Mouse (Mus musculus): ENCODE measurements around the gene Krtap5-5. TPM values are rescaled to one million over a fixed set of nuclear protein-coding genes. Genes with fewer than 3 reads are reported as not detected.

Gene Krtap5-5
- total and polyA plus RNA-seq, 3 experiments = not detected

DNA sequence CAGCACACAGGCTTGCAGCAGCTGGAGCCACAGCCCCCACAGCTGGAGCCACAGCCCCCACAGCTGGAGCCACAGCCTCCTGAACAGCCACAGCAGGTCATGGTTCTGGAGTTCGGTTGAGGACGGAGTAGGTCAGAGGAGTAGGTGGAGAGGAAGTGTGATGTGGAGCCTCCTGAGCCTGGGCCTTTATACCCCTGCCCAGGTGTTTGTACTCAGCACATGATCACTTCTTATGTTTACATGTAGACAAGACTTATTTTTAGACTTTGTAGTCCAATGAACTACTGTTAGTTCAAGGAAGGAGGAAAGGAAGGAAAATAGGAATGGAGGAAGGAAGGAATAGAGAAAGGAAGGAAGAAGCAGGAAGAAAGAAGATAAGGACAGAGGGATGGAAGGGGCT, 11.2 kb upstream of the Krtap5-5 start, which contains the start of gene Gm40460:
Gene Gm40460, minus strand, starts transcription at position 101 of the 400 bp plus-strand sequence.
- Histone ChIP-seq H3K36me3 (replicated peaks in 1 of 2; ENCODE audit: control insufficient read depth in 1 of 2, insufficient read depth in 1 of 2, low read length in 1 of 2) (no peaks in the 10 kb centered on the region), H3K4me2 (ENCODE audit: insufficient read depth, low read depth, poor library complexity, severe bottlenecking) (no peak within 1 kb of the TSS), H3K9ac (ENCODE audit: insufficient read depth, low read depth) (no peak within 1 kb of the TSS), H3K79me2 (replicated peaks; ENCODE audit: control insufficient read depth, extremely low read depth, insufficient read depth, poor library complexity, severe bottlenecking) (no peaks in the 10 kb centered on the region), H3K9me3 (replicated peaks; ENCODE audit: low read length) (peaks cover 10% of the 10 kb centered on the region), H3K4me3 (replicated peaks in 1 of 3; ENCODE audit: low read depth in 2 of 3, low read length in 2 of 3, poor library complexity in 1 of 3) (no peak within 1 kb of the TSS), H3K27ac (ENCODE audit: insufficient read depth, low read depth) (no peak within 1 kb of the TSS), H3K27me3 (replicated peaks) (peaks cover 67% of the 10 kb centered on the region), H3K4me1 (ENCODE audit: control insufficient read depth in 1 of 2, insufficient read depth in 2 of 2) (no peaks in the 10 kb centered on the region)
- in situ Hi-C loops (cut with MboI; ENCODE audit: low pct_ligation_motif_present, low pct_unique_long_range_greater_than_20kb, low sequenced_read_pairs) = no loop called here
- no peak for TF ChIP-seq SIN3A (IDR thresholded peaks at IDR 0.05; ENCODE audit: low read length)
- TF ChIP-seq CTCF (conservative IDR thresholded peaks at IDR 0.05 in 1 of 2, IDR thresholded peaks at IDR 0.05 in 1 of 2; ENCODE audit: low read depth in 2 of 2, low read length in 2 of 2) = no peak
- TF ChIP-seq POLR2A (IDR thresholded peaks at IDR 0.05; ENCODE audit: low read depth, low read length) = no peak
- no peak for TF ChIP-seq MYC (IDR thresholded peaks at IDR 0.05; ENCODE audit: low read depth, low read length)
- TF ChIP-seq HCFC1 (IDR thresholded peaks at IDR 0.05; ENCODE audit: low read depth, low read length) = no peak
- TF ChIP-seq EP300 (IDR thresholded peaks at IDR 0.05; ENCODE audit: low read length) = no peak
- TF ChIP-seq ZMIZ1 (IDR thresholded peaks at IDR 0.05; ENCODE audit: low read depth, low read length) = no peak
- no peak for TF ChIP-seq PAX5 (IDR thresholded peaks at IDR 0.05; ENCODE audit: low read length)
- no peak for TF ChIP-seq IRF4 (IDR thresholded peaks at IDR 0.05; ENCODE audit: low read depth, low read length)
- dilution Hi-C loops (cut with MboI; ENCODE audit: extremely low pct_ligation_motif_present, extremely low pct_unique_long_range_greater_than_20kb, low sequenced_read_pairs) = no loop called here
- DNase-seq (ENCODE audit: extremely low read depth) = no peak

DNA sequence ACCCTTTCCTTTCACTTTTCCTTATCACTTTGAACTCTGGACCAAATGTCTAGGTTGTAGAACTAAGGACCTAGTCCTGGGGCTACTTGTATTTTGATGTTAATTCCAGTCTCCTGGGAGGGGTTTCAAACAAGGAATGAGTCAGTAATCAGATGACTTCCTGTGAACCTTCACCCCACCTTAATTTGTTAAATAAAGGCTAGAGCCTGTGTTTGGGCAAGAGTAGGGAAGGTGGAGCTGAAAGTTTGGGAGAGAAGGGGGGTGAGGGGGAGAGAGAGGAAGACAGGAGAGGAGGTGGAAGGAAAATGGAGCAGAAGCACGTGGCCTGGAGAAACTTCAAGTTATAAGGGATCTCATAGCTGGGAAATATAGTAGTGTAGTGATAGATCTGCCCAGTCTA, 1.8 kb upstream of the Krtap5-5 start:
- Histone ChIP-seq H3K36me3 (replicated peaks in 1 of 2; ENCODE audit: control insufficient read depth in 1 of 2, insufficient read depth in 1 of 2, low read length in 1 of 2) (no peaks in the 10 kb centered on the region), H3K9ac (ENCODE audit: insufficient read depth, low read depth) (no peak overlapping the region), H3K27me3 (replicated peaks) (peaks cover 52% of the 10 kb centered on the region), H3K27ac (ENCODE audit: insufficient read depth, low read depth) (no peak overlapping the region), H3K9me3 (replicated peaks; ENCODE audit: low read length) (peaks cover 14% of the 10 kb centered on the region), H3K79me2 (replicated peaks; ENCODE audit: control insufficient read depth, extremely low read depth, insufficient read depth, poor library complexity, severe bottlenecking) (no peaks in the 10 kb centered on the region), H3K4me2 (ENCODE audit: insufficient read depth, low read depth, poor library complexity, severe bottlenecking) (no peak overlapping the region), H3K4me3 (replicated peaks in 1 of 3; ENCODE audit: low read depth in 2 of 3, low read length in 2 of 3, poor library complexity in 1 of 3) (no peak overlapping the region), H3K4me1 (ENCODE audit: control insufficient read depth in 1 of 2, insufficient read depth in 2 of 2) (no peaks in the 10 kb centered on the region)
- dilution Hi-C loops (cut with MboI; ENCODE audit: extremely low pct_ligation_motif_present, extremely low pct_unique_long_range_greater_than_20kb, low sequenced_read_pairs) = no loop called here
- no peak for TF ChIP-seq MAFK (IDR thresholded peaks at IDR 0.05; ENCODE audit: insufficient replicate concordance, low read length)
- TF ChIP-seq USF2 (conservative IDR thresholded peaks at IDR 0.05; ENCODE audit: low read depth, low read length) = no peak
- TF ChIP-seq MEF2A (IDR thresholded peaks at IDR 0.05; ENCODE audit: borderline replicate concordance, low read depth, low read length) = no peak
- no peak for TF ChIP-seq MAX (IDR thresholded peaks at IDR 0.05; ENCODE audit: low read length)
- no peak for TF ChIP-seq HCFC1 (IDR thresholded peaks at IDR 0.05; ENCODE audit: low read depth, low read length)
- no peak for TF ChIP-seq RCOR1 (conservative IDR thresholded peaks at IDR 0.05; ENCODE audit: low read depth, low read length)
- TF ChIP-seq ETS1 (conservative IDR thresholded peaks at IDR 0.05; ENCODE audit: low read depth, low read length) = no peak
- no peak for TF ChIP-seq POLR2AphosphoS2 (IDR thresholded peaks at IDR 0.05; ENCODE audit: low read depth, low read length)
- TF ChIP-seq E2F4 (IDR thresholded peaks at IDR 0.05; ENCODE audit: insufficient replicate concordance, low read depth, low read length) = no peak
- no peak for TF ChIP-seq SMC3 (IDR thresholded peaks at IDR 0.05; ENCODE audit: low read depth, low read length)
- TF ChIP-seq ZNF384 (IDR thresholded peaks at IDR 0.05; ENCODE audit: low read depth, low read length) = no peak
- no peak for TF ChIP-seq TBP (conservative IDR thresholded peaks at IDR 0.05; ENCODE audit: low read depth, low read length)
- no peak for TF ChIP-seq ZMIZ1 (IDR thresholded peaks at IDR 0.05; ENCODE audit: low read depth, low read length)
- TF ChIP-seq GABPA (IDR thresholded peaks at IDR 0.05; ENCODE audit: insufficient replicate concordance, low read depth, low read length) = no peak
- no peak for TF ChIP-seq USF1 (IDR thresholded peaks at IDR 0.05; ENCODE audit: low read depth, low read length)
- no peak for TF ChIP-seq JUND (conservative IDR thresholded peaks at IDR 0.05; ENCODE audit: low read depth, low read length)
- DNase-seq (ENCODE audit: extremely low read depth) = no peak
- in situ Hi-C loops (cut with MboI; ENCODE audit: low pct_ligation_motif_present, low pct_unique_long_range_greater_than_20kb, low sequenced_read_pairs) = no loop called here

Measured in CH12.LX (cell line).